Mouse (Mus musculus) forebrain, postnatal 0 days (tissue): ENCODE data around the gene Dnhd1. TPM values are rescaled to one million over a fixed set of nuclear protein-coding genes. Genes with fewer than 3 reads are reported as not detected.

Experiments
- ATAC-seq: fragments of 200-750 bp; cut with Nextera tagmentation; 2 replicates; pipeline ENCODE4 v1.8.0; 2017; ENCODE audit warnings: mild to moderate bottlenecking, moderate library complexity
- DNase-seq: peaks from one replicate; pipeline ENCODE4 v3.0.0-alpha.2; 2015
- H3K27ac ChIP-seq: fragments of 300-500 bp; sonication (generic); 2 replicates; pipeline ENCODE4 v1.5.1; 2014; ENCODE audit warnings: low read depth, mild to moderate bottlenecking, antibody characterized with exemption, low read length, moderate library complexity, mixed read lengths
- H3K27me3 ChIP-seq: fragments of 300-500 bp; sonication (generic); 2 replicates; pipeline ENCODE4 v1.6.1; 2014; ENCODE audit warnings: mild to moderate bottlenecking, low read length, mixed read lengths; ENCODE audit not compliant: insufficient read depth
- H3K36me3 ChIP-seq: fragments of 300-500 bp; sonication (generic); 2 replicates; pipeline ENCODE4 v1.6.1; 2014; ENCODE audit warnings: mild to moderate bottlenecking, moderate library complexity; ENCODE audit not compliant: insufficient read depth
- H3K4me1 ChIP-seq: fragments of 300-500 bp; sonication (generic); 2 replicates; pipeline ENCODE4 v1.6.1; 2014; ENCODE audit warnings: antibody characterized with exemption; ENCODE audit not compliant: insufficient read depth
- H3K4me2 ChIP-seq: fragments of 300-500 bp; sonication (generic); 2 replicates; pipeline ENCODE4 v1.6.1; 2014; ENCODE audit warnings: low read depth, mild to moderate bottlenecking, moderate library complexity
- H3K4me3 ChIP-seq: fragments of 300-500 bp; sonication (generic); 2 replicates; pipeline ENCODE4 v1.5.1; 2014; ENCODE audit warnings: low read depth, low read length, mixed read lengths
- H3K9ac ChIP-seq: fragments of 300-500 bp; sonication (generic); 2 replicates; pipeline ENCODE4 v1.6.1; 2014; ENCODE audit warnings: mild to moderate bottlenecking
- H3K9me3 ChIP-seq: fragments of 300-500 bp; sonication (generic); 2 replicates; pipeline ENCODE4 v1.6.1; 2016; ENCODE audit warnings: low read length
- CTCF ChIP-seq: sonication (generic); IDR thresholded peaks from 2 replicates; pipeline ENCODE4 v1.5.1; 2016; ENCODE audit warnings: antibody characterized with exemption, control low read depth, low read depth
- whole genome bisulfite sequencing: fragments of 180-500 bp; shearing (Covaris S2); extraction: QIAGEN DNeasy Blood & Tissue Kit; methylation state at CpG from one replicate; pipeline ENCODE4 v1.1.7; 2014; 5-methylcytosine and 5-hydroxymethylcytosine counted together
- polyA plus RNA-seq: library from polyadenylated mRNA; unstranded; fragments of >200 nt; fragmentation: Nextera tagmentation; extraction: Ambion mirVana; gene quantifications from 2 replicates; pipeline ENCODE4 v1.2.1, GENCODE M21; 2015
- total RNA-seq: library from RNA; depleted of rRNA; stranded (reverse); fragments of >200 nt; gene quantifications from 2 replicates; pipeline ENCODE4 v1.2.3, GENCODE M21; 2014

The Dnhd1 gene
- total and polyA plus RNA-seq, 2 experiments from 2014 or later, result 0.48 to 4.6 TPM

- DNase-seq (no peak), ATAC-seq (no peak)
- no peaks in the 10 kb centered on the region for H3K36me3 ChIP-seq
- WGBS, result 94% methylated on average over 5 of the region's 5 CpGs
- no peak overlapping the region for H3K27ac ChIP-seq
- no peak overlapping the region for H3K9ac ChIP-seq
- H3K9me3 ChIP-seq, result no peaks in the 10 kb centered on the region
- no peak overlapping the region for H3K4me3 ChIP-seq
- TF ChIP-seq CTCF, result no peak
- no peaks in the 10 kb centered on the region for H3K4me1 ChIP-seq
- H3K4me2 ChIP-seq, result no peak overlapping the region
- H3K27me3 ChIP-seq, result no peaks in the 10 kb centered on the region
Measured at GRCm38 (mm10) chr7:105708733-105709132, 58.1 kb downstream of the Dnhd1 start.

GRCm38 (mm10) chr7:105715366-105715765 lies 64.7 kb downstream of the Dnhd1 start:
- no peak for DNase-seq
- TF ChIP-seq CTCF, result no peak
- Histone ChIP-seq H3K27ac (no peak overlapping the region), H3K36me3 (no peaks in the 10 kb centered on the region), H3K4me2 (no peak overlapping the region), H3K9ac (no peak overlapping the region), H3K4me1 (no peaks in the 10 kb centered on the region), H3K4me3 (no peak overlapping the region), H3K27me3 (no peaks in the 10 kb centered on the region), H3K9me3 (no peaks in the 10 kb centered on the region)
- no peak for ATAC-seq
- 63% methylated on average over 3 of the region's 3 CpGs for WGBS

- WGBS, result 56% methylated on average over 2 of the region's 2 CpGs
- no peak overlapping the region for H3K4me2 ChIP-seq
- no peaks in the 10 kb centered on the region for H3K9me3 ChIP-seq
- H3K27ac ChIP-seq, result no peak overlapping the region
- no peak for DNase-seq
- ATAC-seq, result no peak
- no peak overlapping the region for H3K9ac ChIP-seq
- no peaks in the 10 kb centered on the region for H3K36me3 ChIP-seq
- no peaks in the 10 kb centered on the region for H3K4me1 ChIP-seq
- no peak overlapping the region for H3K4me3 ChIP-seq
- TF ChIP-seq CTCF, result no peak
- H3K27me3 ChIP-seq, result no peaks in the 10 kb centered on the region
Measured at GRCm38 (mm10) chr7:105721916-105722315, 71.3 kb downstream of the Dnhd1 start.

GRCm38 (mm10) chr7:105726144-105726979 lies 75.7 kb downstream of the Dnhd1 start:
- Histone ChIP-seq H3K27ac (0 out of 2 replicates have a peak overlapping the region, but pooled peaks have one; percentile 58), H3K4me1 (no peaks in the 10 kb centered on the region), H3K9ac (no peak overlapping the region), H3K9me3 (no peaks in the 10 kb centered on the region), H3K4me2 (no peak overlapping the region), H3K27me3 (no peaks in the 10 kb centered on the region), H3K36me3 (peaks cover 9% of the 10 kb centered on the region), H3K4me3 (no peak overlapping the region)
- 81% methylated on average over 4 of the region's 4 CpGs for WGBS
- peak; percentile 90 for TF ChIP-seq CTCF
- peak; percentile 82 for DNase-seq
- ATAC-seq, result peak; percentile 92

- Histone ChIP-seq H3K4me2 (no peak overlapping the region), H3K4me1 (no peaks in the 10 kb centered on the region), H3K36me3 (peaks cover 15% of the 10 kb centered on the region), H3K27me3 (no peaks in the 10 kb centered on the region), H3K27ac (no peak overlapping the region), H3K4me3 (no peak overlapping the region), H3K9me3 (no peaks in the 10 kb centered on the region), H3K9ac (no peak overlapping the region)
- no peak for TF ChIP-seq CTCF
- DNase-seq (no peak), ATAC-seq (no peak)
- 96% methylated on average over 4 of the region's 4 CpGs for WGBS
Measured at GRCm38 (mm10) chr7:105726980-105727325, 76.3 kb downstream of the Dnhd1 start.

- ATAC-seq (peak; percentile 63), DNase-seq (peak; percentile 55)
- H3K27ac ChIP-seq, result peak overlapping the region; percentile 60
- H3K36me3 ChIP-seq, result peaks cover 33% of the 10 kb centered on the region
- WGBS, result 18% methylated on average over 6 of the region's 6 CpGs
- no peak overlapping the region; the same call in 1 of the 2 replicates for H3K4me2 ChIP-seq
- H3K9ac ChIP-seq, result 0 out of 2 replicates have a peak overlapping the region, but pooled peaks have one; percentile 10
- no peak overlapping the region for H3K4me3 ChIP-seq
- H3K4me1 ChIP-seq, result no peaks in the 10 kb centered on the region
- TF ChIP-seq CTCF, result no peak
- no peaks in the 10 kb centered on the region for H3K9me3 ChIP-seq
- no peaks in the 10 kb centered on the region for H3K27me3 ChIP-seq
Measured at GRCm38 (mm10) chr7:105728701-105729428, 78.2 kb downstream of the Dnhd1 start.

- Histone ChIP-seq H3K27ac (no peak overlapping the region), H3K36me3 (peaks cover 37% of the 10 kb centered on the region), H3K4me1 (peaks cover 9% of the 10 kb centered on the region), H3K4me2 (no peak overlapping the region), H3K27me3 (no peaks in the 10 kb centered on the region), H3K4me3 (no peak overlapping the region), H3K9me3 (no peaks in the 10 kb centered on the region), H3K9ac (no peak overlapping the region)
- no peak for ATAC-seq
- TF ChIP-seq CTCF, result no peak
- 97% methylated on average over 11 of the region's 11 CpGs for WGBS
- no peak for DNase-seq
Measured at GRCm38 (mm10) chr7:105733836-105734235, 83.2 kb downstream of the Dnhd1 start.
